Mouse (Mus musculus): Measurements from ENCODE around the gene Trio.

Trio gene

DNA sequence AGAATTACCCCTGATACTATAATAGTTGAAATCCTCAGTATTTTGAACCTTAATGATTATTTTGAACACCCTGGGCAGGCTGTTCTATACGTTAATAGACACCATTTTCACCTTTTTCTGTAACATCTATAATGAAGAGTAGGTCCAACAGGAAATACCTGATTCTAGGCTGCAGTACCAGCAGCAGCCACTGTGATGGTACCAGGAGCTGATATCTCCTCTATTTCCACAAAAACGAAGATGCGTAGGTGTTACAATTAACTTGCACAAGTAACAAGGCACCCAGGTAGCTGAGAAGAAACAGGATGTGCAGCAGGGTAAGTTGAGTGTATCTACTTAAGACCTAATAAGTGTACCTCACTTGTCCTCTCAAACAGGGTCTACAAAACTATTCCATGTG, 77.8 kb downstream of the Trio start:
- no peak for DNase-seq (ENCODE audit: low spot score in 2 of 2)

- no peak for DNase-seq (ENCODE audit: low spot score in 2 of 2)
Measured at GRCm38 (mm10) chr15:27945570-27945969, 80.1 kb downstream of the Trio start.

DNA sequence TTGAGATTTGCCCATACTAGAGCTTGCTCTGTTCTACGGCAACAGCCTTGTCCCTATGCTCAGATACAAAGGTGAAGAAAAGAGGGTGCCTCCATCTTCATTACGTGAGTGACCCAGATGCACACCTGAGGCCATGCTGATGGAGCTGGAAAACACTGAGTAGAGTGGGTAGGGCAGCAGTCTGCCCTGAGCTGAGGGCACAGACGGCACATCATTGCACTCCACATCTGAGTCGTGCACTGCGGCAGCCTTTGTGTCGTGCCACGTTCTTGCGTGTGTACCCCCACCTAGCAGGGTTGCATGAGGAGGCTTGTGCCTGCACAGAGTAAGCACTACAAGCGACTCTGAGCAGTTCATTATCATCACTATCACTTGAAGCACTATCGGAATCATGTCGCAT, 80.8 kb downstream of the Trio start:
- no peak for DNase-seq (ENCODE audit: low spot score in 2 of 2)

GRCm38 (mm10) chr15:27943486-27944195, 82.0 kb downstream of the Trio start:
- DNase-seq (ENCODE audit: low spot score in 2 of 2): no peak

GRCm38 (mm10) chr15:27942148-27942847, 83.3 kb downstream of the Trio start:
- no peak for DNase-seq (ENCODE audit: low spot score in 2 of 2)

- no peak for DNase-seq (ENCODE audit: low spot score in 2 of 2)
Measured at GRCm38 (mm10) chr15:27941441-27941840, 84.2 kb downstream of the Trio start.

GRCm38 (mm10) chr15:27941020-27941419, 84.6 kb downstream of the Trio start:
- DNase-seq (ENCODE audit: low spot score in 2 of 2): no peak

GRCm38 (mm10) chr15:27940032-27940431, 85.6 kb downstream of the Trio start:
- no peak for DNase-seq (ENCODE audit: low spot score in 2 of 2)

DNA sequence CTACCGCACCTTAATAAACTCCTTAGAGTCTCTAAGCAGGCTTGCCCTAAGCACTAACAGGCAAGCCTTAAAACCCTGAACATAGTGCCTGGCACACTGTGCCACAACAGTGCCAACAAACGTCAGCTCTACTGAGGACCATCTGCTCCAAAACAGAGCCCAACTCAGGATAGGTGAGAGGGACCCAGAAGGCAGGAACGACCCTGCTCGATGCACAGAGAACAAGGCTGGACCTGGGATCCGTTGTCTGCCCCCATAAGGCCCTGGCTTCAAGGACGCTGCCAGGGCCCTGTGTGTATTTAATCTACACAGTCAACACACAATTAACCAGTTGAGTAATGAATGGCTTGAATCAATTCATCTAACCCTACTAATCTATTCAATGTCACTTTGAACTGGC, 86.8 kb downstream of the Trio start:
- DNase-seq (ENCODE audit: low spot score in 2 of 2): no peak

DNA sequence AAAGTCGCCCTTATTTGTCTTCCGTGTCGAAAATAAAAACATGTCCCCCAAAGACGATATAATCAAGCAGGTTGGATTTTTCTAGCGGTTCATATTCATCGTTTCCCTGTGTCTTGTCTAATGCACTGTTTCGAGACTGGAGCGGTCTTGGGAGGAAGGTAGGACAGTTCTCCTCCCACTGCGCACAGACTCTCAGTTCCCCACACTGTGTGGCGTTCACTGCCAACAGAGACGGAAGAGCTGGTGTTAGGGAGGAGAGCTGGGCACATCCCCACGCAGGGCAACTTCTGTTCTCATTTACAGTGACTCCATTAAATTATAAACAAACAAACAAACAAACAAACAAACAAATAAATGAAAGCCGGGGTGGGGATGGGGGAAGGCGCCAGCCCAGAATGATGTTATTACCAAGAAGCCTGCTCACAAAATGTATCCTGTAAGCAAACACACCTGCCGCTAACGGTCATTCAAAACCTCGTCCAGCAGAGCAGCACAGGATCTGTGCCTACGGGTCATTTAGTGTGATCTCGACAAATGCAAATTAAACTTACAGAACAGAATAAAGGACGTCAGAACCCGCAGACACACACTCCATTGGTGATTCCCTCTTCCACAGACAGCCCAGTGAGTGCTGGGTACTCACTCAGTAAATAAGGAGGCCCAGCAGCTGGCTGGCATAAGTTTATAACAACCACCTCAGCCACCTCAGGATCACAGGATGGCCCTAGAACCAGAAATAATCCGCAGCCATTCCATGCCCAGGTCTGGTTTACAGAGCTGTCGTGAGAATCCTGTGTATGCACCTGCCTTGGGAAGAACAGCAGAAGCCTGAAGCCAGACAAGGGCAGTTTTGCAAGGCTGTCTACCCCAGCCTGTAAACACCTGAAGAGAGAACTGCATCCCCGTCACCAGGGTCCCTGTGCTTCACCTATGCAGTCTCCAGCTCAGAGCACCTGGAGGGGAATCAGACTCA, 87.5 kb downstream of the Trio start:
- DNase-seq (ENCODE audit: low spot score in 2 of 2): no peak

GRCm38 (mm10) chr15:27937003-27937860, 88.4 kb downstream of the Trio start:
- DNase-seq (ENCODE audit: low spot score in 2 of 2): peak in 1 of 2 experiments; percentile 13

GRCm38 (mm10) chr15:27935772-27936746, 89.6 kb downstream of the Trio start:
- no peak for DNase-seq (ENCODE audit: low spot score in 2 of 2)

- DNase-seq (ENCODE audit: low spot score in 2 of 2): no peak
Measured at GRCm38 (mm10) chr15:27933270-27933669, 92.4 kb downstream of the Trio start.

GRCm38 (mm10) chr15:27931891-27932290, 93.8 kb downstream of the Trio start:
- no peak for DNase-seq (ENCODE audit: low spot score in 2 of 2)

DNA sequence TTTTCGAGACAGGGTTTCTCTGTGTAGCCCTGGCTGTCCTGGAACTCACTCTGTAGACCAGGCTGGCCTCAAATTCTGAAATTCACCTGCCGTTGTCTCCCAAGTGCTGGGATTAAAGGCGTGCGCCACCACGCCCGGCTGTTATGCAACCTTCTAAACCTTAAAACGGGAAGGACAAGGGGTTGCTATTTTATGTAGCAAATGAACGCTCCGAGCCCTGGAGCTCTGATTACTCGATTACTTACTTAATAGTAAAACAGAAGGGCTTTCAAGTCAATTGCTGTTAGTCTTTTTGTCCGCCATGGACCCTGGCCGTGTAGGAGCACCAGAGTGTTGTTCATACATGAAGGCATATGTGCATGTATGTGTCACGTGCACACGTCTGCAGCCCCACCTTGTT, 94.2 kb downstream of the Trio start:
- DNase-seq (ENCODE audit: low spot score in 2 of 2): no peak

GRCm38 (mm10) chr15:27927614-27928013, 98.0 kb downstream of the Trio start:
- no peak for DNase-seq (ENCODE audit: low spot score in 2 of 2)

- peak; percentile 65 to 70 for DNase-seq (ENCODE audit: low spot score in 2 of 2)
Measured at GRCm38 (mm10) chr15:27926941-27927340, 98.7 kb downstream of the Trio start.

GRCm38 (mm10) chr15:27926450-27926849, 99.2 kb downstream of the Trio start:
- peak; percentile 72 to 74 for DNase-seq (ENCODE audit: low spot score in 2 of 2)

GRCm38 (mm10) chr15:27925865-27926264, 99.8 kb downstream of the Trio start:
- DNase-seq (ENCODE audit: low spot score in 2 of 2): peak; percentile 53
